Mouse (Mus musculus) liver, embryonic 11.5 days (tissue): Measurements from ENCODE around the gene Ubxn10. TPM values are rescaled to one million over a fixed set of nuclear protein-coding genes. Genes with fewer than 3 reads are reported as not detected.
A peak's percentile ranks its signal among the peaks of the same experiment; 100 is the strongest.

Experiments
- ATAC-seq: fragments of 200-750 bp; cut with Nextera tagmentation; replicated peaks from 2 replicates; pipeline ENCODE4 v1.8.0; 2017; ENCODE audit warnings: moderate number of reproducible peaks, mild to moderate bottlenecking, moderate TSS enrichment, moderate library complexity; ENCODE audit not compliant: low FRiP score
- DNase-seq: peaks from one replicate; pipeline ENCODE4 v3.0.0-alpha.2; 2017; ENCODE audit warnings: low spot score
- H3K27ac ChIP-seq: fragments of 300-500 bp; sonication (generic); 2 replicates; pipeline ENCODE4 v1.5.1; 2014; ENCODE audit warnings: mild to moderate bottlenecking, low read depth, low read length, control low read depth
- H3K27me3 ChIP-seq: fragments of 300-500 bp; sonication (generic); replicated peaks from 2 replicates; pipeline ENCODE4 v1.6.1; 2014; ENCODE audit warnings: low read length, mixed read lengths; ENCODE audit not compliant: control insufficient read depth, insufficient read depth
- H3K36me3 ChIP-seq: fragments of 300-500 bp; sonication (generic); 2 replicates; pipeline ENCODE4 v1.6.1; 2014; ENCODE audit warnings: mild to moderate bottlenecking, low read length, moderate library complexity, mixed read lengths; ENCODE audit not compliant: control insufficient read depth, insufficient read depth
- H3K4me1 ChIP-seq: fragments of 300-500 bp; sonication (generic); replicated peaks from 2 replicates; pipeline ENCODE4 v1.6.1; 2014; ENCODE audit warnings: low read length, mixed read lengths; ENCODE audit not compliant: control insufficient read depth, insufficient read depth
- H3K4me2 ChIP-seq: fragments of 300-500 bp; sonication (generic); 2 replicates; pipeline ENCODE4 v1.6.1; 2014; ENCODE audit warnings: mild to moderate bottlenecking, control low read depth, moderate library complexity
- H3K4me3 ChIP-seq: fragments of 300-500 bp; sonication (generic); 2 replicates; pipeline ENCODE4 v1.5.1; 2014; ENCODE audit warnings: low read depth, low read length, control low read depth
- H3K9ac ChIP-seq: fragments of 300-500 bp; sonication (generic); 2 replicates; pipeline ENCODE4 v1.6.1; 2014; ENCODE audit warnings: low read depth, low read length, control low read depth
- H3K9me3 ChIP-seq: fragments of 300-500 bp; sonication (generic); 2 replicates; pipeline ENCODE4 v1.6.1; 2016; ENCODE audit warnings: low read length, inconsistent platforms, mixed read lengths; ENCODE audit not compliant: control insufficient read depth
- WGBS: fragments of 180-500 bp; shearing (Covaris S2); extraction: QIAGEN DNeasy Blood & Tissue Kit; methylation state at CpG from one replicate; pipeline ENCODE4 v1.1.7; 2014; 5-methylcytosine and 5-hydroxymethylcytosine counted together
- polyA plus RNA-seq: library from polyadenylated mRNA; unstranded; fragments of >200 nt; fragmentation: Nextera tagmentation; extraction: Ambion mirVana; gene quantifications from 2 replicates; pipeline ENCODE4 v1.2.1, GENCODE M21; 2014

The Ubxn10 gene
- polyA plus RNA-seq, 1 experiment from 2014 or later: 0.48 TPM

GRCm38 (mm10) chr4:138746866-138747265 lies 9.9 kb upstream of the Ubxn10 start:
- no peak for DNase-seq
- WGBS: 85% methylated on average over 9 of the region's 9 CpGs

GRCm38 (mm10) chr4:138745884-138746283 lies 8.9 kb upstream of the Ubxn10 start:
- Histone ChIP-seq H3K4me3 (no peak overlapping the region), H3K36me3 (no peaks in the 10 kb centered on the region), H3K4me1 (no peaks in the 10 kb centered on the region), H3K27me3 (no peaks in the 10 kb centered on the region; the same call in 1 of the 2 replicates), H3K9ac (no peak overlapping the region), H3K9me3 (no peaks in the 10 kb centered on the region), H3K27ac (no peak overlapping the region), H3K4me2 (no peak overlapping the region)
- ATAC-seq: no peak
- DNase-seq: no peak
- 59% methylated on average over 4 of the region's 4 CpGs for WGBS

More at GRCm38 (mm10) chr4:138746866-138747265, 9.9 kb upstream of the Ubxn10 start:
- H3K36me3 ChIP-seq: no peaks in the 10 kb centered on the region
- H3K4me3 ChIP-seq: no peak overlapping the region
- no peaks in the 10 kb centered on the region for H3K9me3 ChIP-seq
- ATAC-seq: no peak
- no peaks in the 10 kb centered on the region; the same call in 1 of the 2 replicates for H3K27me3 ChIP-seq
- no peak overlapping the region for H3K4me2 ChIP-seq
- H3K4me1 ChIP-seq: no peaks in the 10 kb centered on the region
- no peak overlapping the region for H3K9ac ChIP-seq
- no peak overlapping the region for H3K27ac ChIP-seq

GRCm38 (mm10) chr4:138739136-138739851 lies 2.3 kb upstream of the Ubxn10 start:
- Histone ChIP-seq H3K36me3 (no peaks in the 10 kb centered on the region), H3K4me1 (no peaks in the 10 kb centered on the region), H3K27ac (no peak overlapping the region), H3K4me3 (no peak overlapping the region), H3K9me3 (no peaks in the 10 kb centered on the region), H3K4me2 (no peak overlapping the region), H3K27me3 (no peaks in the 10 kb centered on the region), H3K9ac (no peak overlapping the region)
- WGBS: 25% methylated on average over 7 of the region's 7 CpGs
- no peak for ATAC-seq
- no peak for DNase-seq

- no peaks in the 10 kb centered on the region for H3K4me1 ChIP-seq
- no peak overlapping the region for H3K4me2 ChIP-seq
- no peak overlapping the region for H3K4me3 ChIP-seq
- H3K27me3 ChIP-seq: no peaks in the 10 kb centered on the region
- H3K36me3 ChIP-seq: no peaks in the 10 kb centered on the region
- H3K9ac ChIP-seq: no peak overlapping the region
- ATAC-seq (no peak), DNase-seq (no peak)
- WGBS: 93% methylated on average over 4 of the region's 4 CpGs
- no peaks in the 10 kb centered on the region for H3K9me3 ChIP-seq
- H3K27ac ChIP-seq: no peak overlapping the region
Measured at GRCm38 (mm10) chr4:138734863-138735262, 2.1 kb downstream of the Ubxn10 start.

GRCm38 (mm10) chr4:138734105-138734504 lies 2.9 kb downstream of the Ubxn10 start:
- no peak for DNase-seq
- no peak for ATAC-seq
- Histone ChIP-seq H3K9ac (no peak overlapping the region), H3K27ac (no peak overlapping the region), H3K4me2 (no peak overlapping the region), H3K4me1 (no peaks in the 10 kb centered on the region), H3K4me3 (no peak overlapping the region), H3K27me3 (no peaks in the 10 kb centered on the region), H3K36me3 (no peaks in the 10 kb centered on the region), H3K9me3 (no peaks in the 10 kb centered on the region)
- WGBS: 63% methylated on average over 7 of the region's 7 CpGs

- Histone ChIP-seq H3K36me3 (no peaks in the 10 kb centered on the region), H3K27ac (no peak overlapping the region), H3K4me3 (no peak overlapping the region), H3K9me3 (no peaks in the 10 kb centered on the region), H3K27me3 (peaks cover 7% of the 10 kb centered on the region), H3K4me1 (peaks cover 5% of the 10 kb centered on the region; the same call in 1 of the 2 replicates), H3K9ac (no peak overlapping the region), H3K4me2 (no peak overlapping the region)
- DNase-seq (no peak), ATAC-seq (no peak; the same call in 1 of the 2 replicates)
- WGBS: 50% methylated on average over 9 of the region's 9 CpGs
Measured at GRCm38 (mm10) chr4:138729018-138729703, 7.8 kb downstream of the Ubxn10 start.

- 55% methylated on average over 5 of the region's 5 CpGs for WGBS
- Histone ChIP-seq H3K9me3 (no peaks in the 10 kb centered on the region), H3K36me3 (no peaks in the 10 kb centered on the region), H3K27me3 (peaks cover 13% of the 10 kb centered on the region), H3K4me1 (peaks cover 6% of the 10 kb centered on the region; the same call in 1 of the 2 replicates), H3K4me3 (no peak overlapping the region), H3K4me2 (no peak overlapping the region), H3K9ac (no peak overlapping the region), H3K27ac (no peak overlapping the region)
- ATAC-seq (no peak), DNase-seq (no peak)
Measured at GRCm38 (mm10) chr4:138725751-138726150, 11.2 kb downstream of the Ubxn10 start.

GRCm38 (mm10) chr4:138725127-138725461 lies 11.9 kb downstream of the Ubxn10 start:
- peak; percentile 65 for DNase-seq
- Histone ChIP-seq H3K9ac (no peak overlapping the region), H3K4me1 (peaks cover 6% of the 10 kb centered on the region; the same call in 1 of the 2 replicates), H3K36me3 (no peaks in the 10 kb centered on the region), H3K27ac (no peak overlapping the region), H3K4me3 (no peak overlapping the region), H3K9me3 (no peaks in the 10 kb centered on the region), H3K27me3 (peaks cover 13% of the 10 kb centered on the region), H3K4me2 (peak overlapping the region; percentile 35)
- ATAC-seq: peak; percentile 41; the same call in 1 of the 2 replicates
- 2% methylated on average over 13 of the region's 13 CpGs for WGBS
